Mouse (Mus musculus) cortical plate, adult 2 months (tissue): ENCODE measurements around the gene Guca2a.

Experiments used
- CTCF ChIP-seq: fragments of 200-500 bp; IDR thresholded peaks from 2 replicates; pipeline ENCODE4 v1.5.1; 2011; ENCODE audit warnings: mild to moderate bottlenecking, control low read depth, low read length; ENCODE audit not compliant: insufficient read depth; ENCODE audit errors: extremely low read depth
- POLR2A ChIP-seq: fragments of 200-500 bp; IDR thresholded peaks from 2 replicates; pipeline ENCODE4 v1.6.1; 2011; ENCODE audit warnings: mild to moderate bottlenecking, low read length, control low read depth; ENCODE audit not compliant: insufficient read depth; ENCODE audit errors: extremely low read depth

DNA sequence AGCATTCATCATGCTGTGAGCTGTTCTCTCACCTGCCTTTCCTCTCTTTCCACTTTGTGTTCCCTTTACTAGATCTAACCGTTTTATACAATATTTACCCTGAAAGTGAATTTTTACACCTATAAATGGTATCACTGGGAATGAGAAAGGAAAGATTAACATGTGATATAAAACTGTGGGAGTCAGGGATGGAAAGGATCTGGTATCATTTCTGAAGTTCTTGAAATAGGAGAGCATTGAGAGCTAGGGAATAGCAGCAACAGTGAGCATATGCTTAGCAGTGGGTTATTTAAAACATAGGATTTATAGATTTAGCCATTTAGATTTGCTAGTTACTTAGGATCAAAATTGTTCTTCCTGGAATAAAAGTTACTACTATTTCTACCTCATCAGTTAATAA, 47.5 kb upstream of the Guca2a start:
- TF ChIP-seq CTCF (no peak), POLR2A (no peak)
